Mouse (Mus musculus) left cerebral cortex, postnatal 36 days (tissue): ENCODE measurements at regions not wholly inside any gene's neighbourhood (a gene's known extent, or its start where the extent isn't known, plus 50 kb on each side); places are given as distances from the start of the nearest gene placed in this dataset.

Experiments
- DNase-seq, 2 experiments: peaks; one replicate each; pipeline ENCODE4 v3.0.0; 2021 to 2022; ENCODE audit warnings: low spot score in 2 of 2, mixed read lengths in 1 of 2
- intact Hi-C: fragments of 180-260 bp; cut with DNase I; formaldehyde crosslinking; loops from one replicate; pipeline ENCODE4 v1.15.1; 2025
- microRNA-seq: library from miRNA; unstranded; fragments of <30 nt; microRNA quantifications from one replicate; pipeline ENCODE4 v1.2.0, GENCODE M21; 2022

DNA sequence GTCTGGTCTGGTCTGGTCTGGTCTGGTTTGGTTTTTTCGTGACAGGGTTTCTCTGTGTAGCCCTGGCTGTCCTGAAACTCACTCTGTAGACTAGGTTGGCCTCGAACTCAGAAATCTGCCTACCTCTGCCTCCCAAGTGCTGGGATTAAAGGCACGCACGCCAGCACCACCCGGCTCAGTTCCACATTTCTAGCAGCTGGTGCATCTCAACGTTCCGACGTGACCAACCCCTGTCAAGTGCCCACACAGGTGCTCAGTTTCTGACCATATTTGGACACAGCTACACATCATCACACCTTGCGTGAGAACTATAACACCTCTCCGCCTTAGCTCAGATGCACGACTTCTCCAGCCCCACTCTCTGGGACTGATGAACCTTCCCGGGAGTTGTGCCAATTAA, 304.4 kb downstream of the Lrig3 start:
- intact Hi-C loops = no loop called here

DNA sequence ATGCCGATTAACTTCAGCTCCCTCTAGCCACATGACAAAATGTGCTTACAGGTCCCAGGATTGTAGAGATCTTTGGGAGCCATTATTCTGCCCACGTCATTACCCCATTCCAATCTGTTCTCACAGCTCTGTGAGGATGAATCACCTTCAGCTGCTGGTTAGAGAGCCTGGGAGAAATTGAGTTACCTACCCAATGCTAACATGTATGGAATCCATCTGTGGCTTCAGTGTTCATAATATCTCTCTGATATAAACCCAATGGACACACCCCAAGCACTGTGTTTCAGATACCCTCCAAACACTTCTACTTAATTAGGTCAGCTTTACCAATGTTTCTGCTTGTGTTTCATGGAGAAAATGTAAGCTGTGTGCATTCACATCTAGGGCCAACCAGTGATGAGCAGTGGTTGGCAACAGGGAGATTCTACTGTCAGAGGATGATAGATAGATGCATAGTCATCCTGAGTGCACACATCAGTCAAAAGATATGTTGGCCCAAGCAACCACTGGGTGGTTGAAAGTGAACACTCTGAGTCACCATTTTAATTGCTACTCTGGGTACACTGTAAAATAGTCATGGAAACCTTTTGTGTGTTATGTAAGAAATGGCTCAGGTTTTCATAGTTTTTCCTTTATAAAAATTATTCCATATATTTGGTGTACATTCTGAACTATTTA, 301.5 kb downstream of the Lrig3 start:
- intact Hi-C loops = no loop called here
- DNase-seq = no peak

More for the DNA sequence above, 304.4 kb downstream of the Lrig3 start:
- DNase-seq = no peak

DNA sequence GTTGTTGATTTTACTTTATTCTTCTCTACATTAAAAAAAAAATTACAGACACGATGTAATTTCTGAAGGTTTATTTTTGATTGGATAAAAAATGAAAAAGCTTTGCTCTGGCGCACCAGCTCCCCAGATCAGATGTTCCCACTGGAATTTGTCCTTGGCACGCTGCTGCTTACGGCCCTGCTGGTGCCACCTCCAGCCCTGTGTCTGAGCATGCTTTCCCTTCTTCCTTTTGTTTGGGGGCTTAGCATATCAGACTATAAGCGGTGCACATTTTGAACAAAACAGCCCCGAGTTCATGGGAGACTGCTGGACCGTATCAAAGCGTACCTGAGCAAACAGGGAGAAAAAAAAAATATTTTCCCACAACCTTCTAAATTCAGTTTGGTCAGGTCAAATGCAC, 291.2 kb downstream of the Lrig3 start:
- no peak for DNase-seq
- intact Hi-C loops = no loop called here

DNA sequence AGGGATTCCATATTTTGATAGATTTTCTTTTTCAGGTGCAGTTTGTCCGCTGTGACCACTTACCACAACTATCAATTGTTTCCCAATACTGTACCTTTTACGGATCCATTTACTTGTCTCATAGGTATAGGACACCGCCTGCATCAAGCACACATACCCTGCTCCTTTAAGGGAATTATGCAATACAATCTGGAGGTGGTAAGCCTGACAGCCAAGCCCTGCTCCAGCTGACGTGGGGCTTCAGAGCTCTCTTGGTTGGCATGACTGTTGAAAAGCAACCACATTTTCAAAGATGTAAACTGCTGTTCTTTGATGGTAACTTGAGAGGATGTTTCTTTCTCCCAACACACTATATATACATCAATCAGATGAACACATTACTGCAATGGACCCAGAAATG, 288.2 kb downstream of the Lrig3 start:
- no peak for DNase-seq
- intact Hi-C loops = no loop called here

DNA sequence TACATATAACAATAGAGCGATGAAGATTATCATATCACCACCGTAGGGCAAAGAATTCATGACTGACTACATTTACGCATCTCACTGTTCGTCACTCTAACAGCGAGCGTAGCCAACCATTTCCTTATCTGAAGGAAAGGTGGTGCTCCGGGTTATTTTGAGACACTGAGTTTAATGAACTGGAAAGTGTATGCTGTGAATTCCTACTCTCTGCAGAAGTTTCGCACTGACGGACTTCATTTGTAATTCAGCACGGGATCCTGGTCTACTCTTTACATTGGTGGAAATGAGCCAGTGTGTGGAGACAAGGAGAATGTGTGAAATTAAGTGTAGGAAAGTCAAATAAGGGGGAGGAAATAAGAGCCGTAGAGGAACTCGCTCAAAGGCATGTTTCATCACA, 283.2 kb downstream of the Lrig3 start:
- no peak for DNase-seq
- intact Hi-C loops = no loop called here

DNA sequence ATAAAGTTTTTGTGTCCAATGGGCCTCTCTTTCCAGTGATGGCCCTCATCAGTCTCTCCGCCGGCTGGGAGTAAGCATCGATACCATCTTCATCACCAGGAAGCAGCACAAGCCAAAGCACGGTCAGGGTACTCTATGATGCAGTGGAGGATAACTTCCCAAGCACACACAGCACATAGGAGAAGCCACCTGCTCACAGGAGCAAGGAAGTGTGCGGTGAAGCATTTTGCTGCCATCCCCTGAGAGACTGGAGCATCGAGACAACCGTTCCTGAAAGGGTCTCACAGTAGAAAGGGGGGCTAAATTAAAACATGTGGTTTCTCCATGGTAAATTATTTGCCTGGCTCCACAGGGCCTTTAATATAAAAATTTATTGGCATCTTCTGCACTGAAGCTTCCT, 277.1 kb downstream of the Lrig3 start:
- intact Hi-C loops = no loop called here
- DNase-seq = no peak

DNA sequence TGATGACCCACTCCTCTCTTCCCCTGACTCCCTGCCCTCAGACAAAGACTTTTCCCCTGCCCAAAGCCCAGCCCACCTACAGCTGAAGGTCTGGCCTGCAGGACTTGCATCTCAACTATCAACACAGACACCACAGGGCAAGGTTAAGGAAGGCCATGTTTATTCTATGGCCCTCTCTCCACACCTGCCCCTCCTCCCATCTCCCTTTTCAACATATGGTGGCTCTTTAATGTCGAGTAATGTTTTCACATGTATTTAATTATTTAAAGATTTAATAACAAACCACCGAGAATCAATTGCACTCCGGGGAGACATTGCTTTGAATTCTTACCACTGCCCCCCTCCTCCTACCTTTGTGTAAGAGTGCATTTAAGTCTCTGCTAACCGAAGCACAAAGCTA, 273.6 kb downstream of the Lrig3 start:
- intact Hi-C loops = no loop called here
- DNase-seq = no peak

Small RNAs in the stretch of these regions (microRNA-seq; reads per million reads assigned to microRNA genes)
- gene Mir378d = 3.3 reads per million, percentile 7 among the genes with 10 or more reads in this experiment
